Mouse (Mus musculus) cerebellum, postnatal 25 days (tissue): ENCODE data around the gene Notch2.

Experiments used
- DNase-seq, 2 experiments: peaks; one replicate each; pipeline ENCODE4 v3.0.0; 2021; ENCODE audit warnings: mixed read lengths in 2 of 2

Notch2 gene

DNA sequence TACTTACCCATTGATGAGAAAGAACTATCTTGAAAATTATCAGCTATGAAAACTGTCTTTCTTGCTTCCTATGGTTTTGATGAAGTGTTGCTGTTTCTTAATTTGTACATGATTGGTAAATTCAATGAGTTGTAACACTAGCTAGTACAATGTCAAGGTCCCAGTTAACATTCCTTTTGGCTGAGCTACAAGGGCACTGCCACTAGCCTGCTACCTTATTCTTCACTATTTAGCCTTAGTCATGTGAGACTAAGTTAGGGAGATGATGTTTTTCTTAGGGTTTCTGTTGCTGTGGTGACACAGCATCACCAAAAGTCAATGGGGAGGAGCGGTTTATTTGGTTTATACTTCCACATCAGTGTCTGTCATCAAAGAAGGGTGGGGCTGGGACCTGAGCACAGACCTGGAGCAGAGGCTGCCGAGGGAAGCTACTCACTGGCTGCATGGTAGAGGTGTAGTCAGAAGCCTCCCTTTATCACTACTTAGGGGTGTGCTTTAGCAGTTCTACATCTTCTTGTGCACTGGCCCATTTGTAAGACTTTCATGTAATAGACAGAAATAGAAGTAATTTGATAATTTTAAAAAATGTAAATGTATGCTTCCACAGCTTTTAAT is 66.4 kb downstream of the Notch2 start:
- DNase-seq, result no peak

GRCm38 (mm10) chr3:98080630-98081029 is 67.3 kb downstream of the Notch2 start:
- no peak for DNase-seq

GRCm38 (mm10) chr3:98082188-98082587 is 68.9 kb downstream of the Notch2 start:
- no peak for DNase-seq

DNA sequence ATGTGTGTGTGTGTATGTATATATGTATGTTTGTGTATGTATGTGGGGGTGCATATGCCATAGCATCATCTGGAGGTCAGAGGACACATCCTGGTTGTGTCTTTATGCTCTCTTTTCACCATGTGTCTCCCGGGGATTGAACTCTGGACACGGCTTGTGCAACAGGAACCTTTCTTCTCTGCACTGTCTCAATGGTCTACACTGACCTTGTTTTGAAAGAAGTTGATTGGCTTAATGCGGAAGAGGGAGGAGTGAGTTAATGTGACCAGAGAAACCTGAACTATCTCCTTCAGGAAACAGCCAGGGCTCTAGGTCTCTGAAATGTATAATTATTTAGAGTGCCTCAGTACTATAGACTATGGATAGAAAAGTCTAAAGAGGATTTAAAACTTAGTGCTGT is 69.6 kb downstream of the Notch2 start:
- no peak for DNase-seq

GRCm38 (mm10) chr3:98084061-98084655 is 70.8 kb downstream of the Notch2 start:
- DNase-seq, result no peak

DNA sequence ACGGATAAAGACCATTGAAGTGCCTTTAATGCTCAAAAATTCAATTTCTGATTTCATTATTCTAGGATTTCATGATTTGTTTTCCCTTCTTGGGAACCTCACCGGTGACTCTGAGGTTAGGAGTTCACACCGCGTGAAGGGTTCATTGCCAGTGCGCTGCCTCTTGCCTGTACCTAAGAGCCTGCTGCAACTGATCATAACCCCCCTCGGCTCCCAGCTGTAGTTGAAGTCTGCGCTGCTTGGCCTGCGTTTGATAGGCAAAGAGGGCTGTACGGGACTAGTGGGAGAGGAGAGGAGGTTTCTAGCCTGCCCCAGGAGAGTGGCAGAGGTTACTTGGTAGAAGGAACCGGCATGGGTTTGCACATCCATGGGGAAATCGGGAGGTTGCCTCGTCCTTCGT is 71.5 kb downstream of the Notch2 start:
- DNase-seq, result no peak

- DNase-seq, result no peak
Observed at GRCm38 (mm10) chr3:98085812-98086268, 72.5 kb downstream of the Notch2 start.

- no peak for DNase-seq
Observed at GRCm38 (mm10) chr3:98086441-98086840, 73.1 kb downstream of the Notch2 start.

DNA sequence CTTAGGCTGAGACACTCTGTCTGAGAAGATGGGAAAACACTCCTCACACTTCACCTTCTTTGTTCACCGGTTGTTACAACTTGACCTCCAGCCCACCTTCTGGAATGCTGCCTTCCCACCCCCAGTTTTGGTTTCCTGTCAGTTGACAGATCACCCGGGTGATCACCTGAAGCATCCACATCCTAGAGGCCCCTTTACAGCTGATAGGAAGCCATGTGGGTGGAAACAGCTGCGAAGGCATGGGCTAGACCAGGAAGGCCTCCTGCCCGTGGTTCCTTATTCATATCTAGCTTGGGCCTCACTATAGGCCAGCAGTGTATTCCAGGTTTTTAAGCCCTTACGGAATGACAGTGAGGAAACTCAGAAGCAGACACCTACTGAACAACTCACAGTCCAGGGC is 73.5 kb downstream of the Notch2 start:
- DNase-seq, result no peak

DNA sequence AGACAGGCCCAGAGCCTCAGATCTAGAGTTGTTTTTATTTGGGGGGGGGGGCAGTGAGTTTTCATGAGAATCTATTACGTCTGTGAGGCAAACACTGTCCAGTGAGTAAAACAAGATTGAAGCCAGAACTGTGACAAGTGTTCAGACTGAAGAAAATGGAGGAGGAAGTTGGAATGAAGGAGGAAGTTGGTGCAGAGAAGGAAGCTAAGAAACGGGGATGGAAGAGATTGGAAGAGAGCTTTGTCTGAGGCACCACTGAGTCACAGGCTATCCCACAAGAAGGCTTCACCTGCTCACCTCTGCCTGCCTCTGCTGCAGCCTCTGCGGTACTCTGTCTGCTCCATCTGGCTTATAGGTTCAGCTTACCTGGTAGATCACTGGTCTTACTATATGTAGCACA is 74.2 kb downstream of the Notch2 start:
- DNase-seq, result no peak

- DNase-seq, result no peak
Observed at GRCm38 (mm10) chr3:98089702-98090101, 76.4 kb downstream of the Notch2 start.

DNA sequence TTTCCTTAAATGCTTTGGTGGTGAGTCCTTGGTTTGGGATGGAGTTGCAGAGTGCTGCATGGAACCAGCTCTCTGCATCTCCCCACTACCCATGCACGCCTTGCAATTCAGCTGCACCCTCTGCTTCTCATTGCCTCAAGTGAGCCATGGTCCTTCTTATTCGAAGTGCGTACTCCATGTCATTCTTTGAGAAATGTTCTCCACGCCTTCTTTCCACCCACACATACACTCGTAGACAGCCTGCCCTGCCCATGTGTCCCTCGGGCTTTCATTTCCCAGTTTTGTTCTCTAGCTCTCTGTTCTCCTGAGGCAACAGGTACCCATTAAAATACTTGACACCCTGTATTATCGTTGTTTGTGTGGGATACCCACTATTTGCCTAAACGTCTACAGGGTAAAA is 76.8 kb downstream of the Notch2 start:
- no peak for DNase-seq

GRCm38 (mm10) chr3:98092680-98093370 is 79.5 kb downstream of the Notch2 start:
- peak in 1 of 2 experiments; percentile 19 for DNase-seq

GRCm38 (mm10) chr3:98093954-98094353 is 80.6 kb downstream of the Notch2 start:
- DNase-seq, result no peak

DNA sequence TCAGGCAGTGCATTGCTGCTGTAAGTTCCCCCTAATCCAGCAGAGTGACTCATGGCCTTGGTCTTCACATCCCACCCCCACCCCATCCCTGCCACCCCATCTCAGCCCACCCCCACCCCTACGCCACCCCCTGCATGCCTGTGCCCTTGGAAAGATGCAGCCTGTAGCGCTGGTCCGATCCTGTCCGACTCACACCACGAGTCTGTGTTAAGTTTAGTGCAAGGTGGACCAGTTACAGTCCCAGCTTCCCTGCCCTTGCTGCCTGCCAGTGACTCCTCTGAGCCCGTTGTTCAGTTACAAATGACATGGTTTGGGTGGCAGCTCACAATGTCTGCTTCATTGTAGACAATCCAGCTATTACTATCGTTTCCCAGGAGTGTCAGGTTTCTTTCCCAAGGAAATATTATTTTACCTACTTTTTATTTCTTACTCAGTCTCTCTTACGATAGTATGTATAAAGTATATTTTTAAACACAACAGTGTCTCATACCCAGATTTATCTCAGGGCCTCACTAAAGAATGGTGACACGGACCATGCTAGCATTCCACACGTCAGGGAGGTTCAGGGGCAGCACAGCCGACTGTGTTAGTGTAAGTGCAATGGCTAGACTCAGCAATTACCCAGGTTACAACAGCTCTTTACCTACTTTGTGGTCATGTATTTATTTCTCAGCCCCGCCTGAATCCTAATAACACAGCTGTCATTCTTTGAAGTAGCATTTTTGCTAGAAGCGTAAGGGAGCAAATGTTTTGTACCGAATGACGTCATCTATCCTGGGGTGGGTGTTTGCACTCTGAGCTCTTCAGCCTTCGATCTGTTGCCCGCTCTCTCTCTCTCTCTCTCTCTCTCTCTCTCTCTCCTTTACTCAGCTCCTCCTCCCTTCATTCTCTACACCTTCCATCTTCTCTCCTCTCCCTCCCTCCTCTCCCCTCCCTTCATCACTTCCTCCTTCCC is 81.6 kb downstream of the Notch2 start:
- DNase-seq, result no peak

- DNase-seq, result no peak
Observed at GRCm38 (mm10) chr3:98096981-98097380, 83.7 kb downstream of the Notch2 start.

- DNase-seq, result no peak
Observed at GRCm38 (mm10) chr3:98098676-98099075, 85.3 kb downstream of the Notch2 start.

- DNase-seq, result peak in 1 of 2 experiments; percentile 29
Observed at GRCm38 (mm10) chr3:98099287-98099686, 86.0 kb downstream of the Notch2 start.

DNA sequence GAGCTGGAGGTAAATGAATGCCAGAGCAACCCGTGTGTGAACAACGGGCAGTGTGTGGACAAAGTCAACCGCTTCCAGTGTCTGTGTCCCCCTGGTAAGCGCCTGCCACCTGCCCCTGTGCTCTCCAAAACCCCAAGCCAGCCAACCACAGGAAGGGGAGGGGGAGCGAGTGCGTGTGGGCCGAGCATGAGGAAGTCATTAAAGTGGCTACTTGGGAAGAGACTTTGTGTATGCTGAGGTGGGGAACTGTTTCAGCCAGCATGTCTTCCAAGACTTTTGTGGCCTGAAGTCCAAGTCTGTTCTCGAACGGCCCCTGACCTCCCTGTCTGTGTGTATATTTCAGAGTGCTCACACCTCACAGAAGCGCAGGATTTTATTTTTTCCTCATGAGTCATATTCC is 88.2 kb downstream of the Notch2 start:
- no peak for DNase-seq

DNA sequence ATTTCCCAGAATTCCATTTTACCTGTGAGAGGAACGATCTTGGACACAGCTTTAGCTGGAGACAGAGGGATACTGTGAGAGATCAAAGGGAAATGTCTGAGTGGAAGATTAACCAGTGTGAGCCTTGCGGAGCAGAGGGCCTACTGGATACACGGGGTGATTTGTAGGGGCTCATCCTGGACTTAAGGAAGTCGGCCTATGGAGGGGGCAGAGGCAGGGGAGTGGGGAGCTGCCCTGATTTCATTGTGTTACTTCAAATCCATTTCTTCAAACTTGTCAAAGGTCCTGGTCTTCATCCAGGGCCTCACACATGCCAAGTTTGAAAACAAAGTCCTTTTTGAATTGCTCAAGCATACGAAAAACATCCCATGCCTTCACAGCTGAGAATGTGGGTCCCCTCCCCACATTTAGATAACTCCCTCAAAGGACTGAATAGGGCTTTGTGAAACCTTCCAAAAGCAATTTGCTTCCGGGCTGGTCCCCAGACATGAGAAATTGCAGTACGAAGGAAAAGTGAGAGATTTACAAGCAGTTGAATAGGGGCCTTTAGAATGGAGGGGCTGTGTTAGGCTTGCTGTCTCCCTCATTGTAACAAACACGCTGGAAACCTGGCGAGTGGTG is 91.6 kb downstream of the Notch2 start:
- no peak for DNase-seq

DNA sequence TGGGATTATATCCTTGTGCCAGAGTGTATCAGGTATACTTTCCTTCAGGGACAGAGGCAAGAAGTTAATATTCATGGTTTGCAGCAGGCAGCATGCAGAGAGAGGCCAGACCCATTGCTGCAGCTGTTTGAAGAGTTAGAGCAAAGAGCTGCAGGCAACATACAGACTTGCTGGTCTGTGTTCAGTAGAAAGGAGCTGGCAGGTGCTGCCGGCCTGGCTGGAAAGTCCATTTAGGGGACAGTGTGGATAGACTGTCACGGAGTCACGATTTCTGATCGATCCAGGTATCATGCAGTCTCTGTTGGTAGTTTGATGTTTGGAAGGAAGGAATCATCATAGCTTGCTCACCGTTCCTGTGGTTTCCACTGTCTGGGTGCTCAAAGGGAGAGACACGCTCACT is 92.2 kb downstream of the Notch2 start:
- no peak for DNase-seq

- no peak for DNase-seq
Observed at GRCm38 (mm10) chr3:98106115-98106514, 92.8 kb downstream of the Notch2 start.
